Mouse (Mus musculus) limb, embryonic 14.5 days (tissue): ENCODE data around the gene Panx3. TPM values are rescaled to one million over a fixed set of nuclear protein-coding genes. Genes with fewer than 3 reads are reported as not detected.

Experiments used
- ATAC-seq: fragments of 200-750 bp; cut with Nextera tagmentation; 2 replicates; pipeline ENCODE4 v1.8.0; 2017; ENCODE audit warnings: low read depth, moderate number of reproducible peaks, moderate TSS enrichment; ENCODE audit not compliant: low FRiP score
- DNase-seq: peaks from one replicate; pipeline ENCODE4 v3.0.0-alpha.2; 2015; ENCODE audit warnings: low spot score
- H3K27ac ChIP-seq: fragments of 300-500 bp; sonication (generic); replicated peaks from 2 replicates; pipeline ENCODE4 v1.5.1; 2014; ENCODE audit warnings: low read depth, mild to moderate bottlenecking, low read length, moderate library complexity, mixed read lengths
- H3K27me3 ChIP-seq: fragments of 300-500 bp; sonication (generic); 2 replicates; pipeline ENCODE4 v1.6.1; 2014; ENCODE audit warnings: low read length, mixed read lengths; ENCODE audit not compliant: control insufficient read depth, insufficient read depth
- H3K36me3 ChIP-seq: fragments of 300-500 bp; sonication (generic); 2 replicates; pipeline ENCODE4 v1.6.1; 2014; ENCODE audit warnings: mild to moderate bottlenecking, low read length, moderate library complexity, mixed read lengths; ENCODE audit not compliant: control insufficient read depth, insufficient read depth
- H3K4me1 ChIP-seq: fragments of 300-500 bp; sonication (generic); 2 replicates; pipeline ENCODE4 v1.6.1; 2014; ENCODE audit warnings: antibody characterized with exemption, low read length, mixed read lengths; ENCODE audit not compliant: control insufficient read depth, insufficient read depth
- H3K4me2 ChIP-seq: fragments of 300-500 bp; sonication (generic); replicated peaks from 2 replicates; pipeline ENCODE4 v1.6.1; 2014; ENCODE audit warnings: low read depth, mild to moderate bottlenecking, low read length, moderate library complexity; ENCODE audit not compliant: severe bottlenecking
- H3K4me3 ChIP-seq: fragments of 300-500 bp; sonication (generic); replicated peaks from 2 replicates; pipeline ENCODE4 v1.5.1; 2014; ENCODE audit warnings: low read length
- H3K9ac ChIP-seq: fragments of 300-500 bp; sonication (generic); 2 replicates; pipeline ENCODE4 v1.6.1; 2014; ENCODE audit warnings: mild to moderate bottlenecking, low read depth, low read length, moderate library complexity; ENCODE audit not compliant: severe bottlenecking
- H3K9me3 ChIP-seq: fragments of 300-500 bp; sonication (generic); 2 replicates; pipeline ENCODE4 v1.6.1; 2016; ENCODE audit warnings: low read length; ENCODE audit not compliant: control insufficient read depth
- POLR2A ChIP-seq: fragments of 200-500 bp; IDR thresholded peaks from 2 replicates; pipeline ENCODE4 v1.8.0; 2012; ENCODE audit warnings: inconsistent platforms, mild to moderate bottlenecking, moderate library complexity, borderline replicate concordance; ENCODE audit not compliant: insufficient read depth, insufficient read length; ENCODE audit errors: extremely low read depth
- WGBS: fragments of 180-500 bp; shearing (Covaris S2); extraction: QIAGEN DNeasy Blood & Tissue Kit; methylation state at CpG from one replicate; pipeline ENCODE4 v1.1.7; 2014; 5-methylcytosine and 5-hydroxymethylcytosine counted together
- polyA plus RNA-seq, 2 experiments: library from polyadenylated mRNA; depleted of rRNA in 1 of 2; stranded (reverse) in 1 of 2; unstranded in 1 of 2; fragments of >200 nt; fragmentation: Nextera tagmentation in 1 of 2; extraction: Ambion mirVana in 1 of 2; gene quantifications; 2 replicates each; pipeline versions ENCODE4 v1.2.1 to v1.2.3; 2012 to 2014

The Panx3 gene
- polyA plus RNA-seq, 2 experiments, result 15.9 to 37.4 TPM

DNA sequence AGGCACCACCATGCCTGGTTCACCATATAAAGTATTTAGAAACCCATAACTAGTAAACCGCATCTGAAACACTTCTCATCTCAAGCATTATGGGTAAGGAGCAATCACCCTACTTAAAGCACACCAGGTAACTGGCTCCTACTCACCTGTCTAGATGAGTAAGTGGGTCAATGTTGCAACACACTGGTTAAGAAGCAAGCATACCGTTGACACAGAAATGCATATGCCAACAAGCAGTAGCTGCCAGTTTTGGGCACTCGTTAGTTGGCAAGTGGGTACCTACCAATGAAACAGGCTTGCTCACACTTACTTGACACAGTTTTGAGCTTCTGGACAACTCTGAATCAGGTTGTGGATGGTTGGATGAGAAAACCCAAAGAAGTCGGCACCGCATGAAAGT lies 18.4 kb downstream of the Panx3 start:
- WGBS, result 93% methylated on average over 5 of the region's 5 CpGs
- no peak overlapping the region for H3K9ac ChIP-seq
- no peak for ATAC-seq
- no peaks in the 10 kb centered on the region for H3K27me3 ChIP-seq
- no peak overlapping the region for H3K4me3 ChIP-seq
- peaks cover 70% of the 10 kb centered on the region for H3K36me3 ChIP-seq
- no peak for DNase-seq
- no peak for TF ChIP-seq POLR2A
- peaks cover 3% of the 10 kb centered on the region; the same call in 1 of the 2 replicates for H3K4me1 ChIP-seq
- H3K4me2 ChIP-seq, result no peak overlapping the region
- no peaks in the 10 kb centered on the region for H3K9me3 ChIP-seq
- H3K27ac ChIP-seq, result no peak overlapping the region

- ATAC-seq (no peak), DNase-seq (no peak)
- Histone ChIP-seq H3K4me3 (no peak overlapping the region), H3K27ac (no peak overlapping the region), H3K36me3 (peaks cover 39% of the 10 kb centered on the region), H3K9ac (no peak overlapping the region), H3K4me1 (no peaks in the 10 kb centered on the region), H3K27me3 (no peaks in the 10 kb centered on the region), H3K9me3 (no peaks in the 10 kb centered on the region), H3K4me2 (no peak overlapping the region)
- TF ChIP-seq POLR2A, result no peak
- WGBS, result 85% methylated on average over 3 of the region's 3 CpGs
Observed at GRCm38 (mm10) chr9:37646246-37646645, 22.8 kb downstream of the Panx3 start.

- ATAC-seq (no peak), DNase-seq (no peak)
- no peak for TF ChIP-seq POLR2A
- Histone ChIP-seq H3K4me3 (no peak overlapping the region), H3K4me1 (no peaks in the 10 kb centered on the region), H3K9ac (no peak overlapping the region), H3K27ac (no peak overlapping the region), H3K9me3 (no peaks in the 10 kb centered on the region), H3K36me3 (no peaks in the 10 kb centered on the region), H3K4me2 (no peak overlapping the region), H3K27me3 (no peaks in the 10 kb centered on the region)
- WGBS, result 85% methylated on average over 3 of the region's 3 CpGs
Observed at GRCm38 (mm10) chr9:37638721-37639120, 30.3 kb downstream of the Panx3 start.

DNA sequence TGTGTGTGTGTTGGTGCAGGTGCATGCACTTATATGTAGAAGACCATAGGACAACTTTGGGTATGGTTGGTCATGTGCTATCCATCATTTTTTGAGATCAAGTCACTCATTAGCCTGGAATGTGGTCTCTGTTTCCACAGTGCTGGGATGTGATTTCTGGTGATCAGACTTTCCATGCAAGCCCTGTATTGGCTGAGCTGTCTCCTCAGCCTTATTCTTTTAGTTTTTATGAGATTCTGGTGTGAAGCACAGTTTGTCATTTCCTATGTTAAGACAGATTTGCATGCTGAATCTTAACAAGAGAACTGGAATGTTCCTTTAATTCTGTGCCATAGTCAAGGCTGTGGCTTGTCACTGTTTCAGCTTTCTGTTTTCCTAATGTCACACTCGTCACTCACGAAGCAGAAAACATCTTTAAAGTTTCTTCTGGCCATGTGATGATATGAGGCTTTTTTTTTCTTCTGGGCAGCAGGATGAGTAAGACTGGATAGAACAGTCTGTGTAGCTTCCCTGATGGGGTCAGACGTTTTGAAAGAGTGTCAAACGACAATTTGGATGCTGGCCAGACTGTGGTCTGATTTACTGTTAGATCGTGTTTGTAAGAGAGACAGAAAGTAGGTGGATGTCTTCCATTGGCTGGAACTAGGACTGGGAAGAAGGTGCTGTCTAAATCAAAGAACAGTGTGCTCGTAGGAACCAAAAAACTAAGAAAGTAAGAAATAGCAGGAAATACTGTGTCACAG lies 32.1 kb downstream of the Panx3 start:
- Histone ChIP-seq H3K27me3 (no peaks in the 10 kb centered on the region), H3K9ac (no peak overlapping the region), H3K36me3 (no peaks in the 10 kb centered on the region), H3K4me1 (no peaks in the 10 kb centered on the region), H3K27ac (no peak overlapping the region), H3K9me3 (no peaks in the 10 kb centered on the region), H3K4me2 (no peak overlapping the region), H3K4me3 (no peak overlapping the region)
- 54% methylated on average over 6 of the region's 6 CpGs for WGBS
- ATAC-seq (no peak), DNase-seq (no peak)
- no peak for TF ChIP-seq POLR2A

DNA sequence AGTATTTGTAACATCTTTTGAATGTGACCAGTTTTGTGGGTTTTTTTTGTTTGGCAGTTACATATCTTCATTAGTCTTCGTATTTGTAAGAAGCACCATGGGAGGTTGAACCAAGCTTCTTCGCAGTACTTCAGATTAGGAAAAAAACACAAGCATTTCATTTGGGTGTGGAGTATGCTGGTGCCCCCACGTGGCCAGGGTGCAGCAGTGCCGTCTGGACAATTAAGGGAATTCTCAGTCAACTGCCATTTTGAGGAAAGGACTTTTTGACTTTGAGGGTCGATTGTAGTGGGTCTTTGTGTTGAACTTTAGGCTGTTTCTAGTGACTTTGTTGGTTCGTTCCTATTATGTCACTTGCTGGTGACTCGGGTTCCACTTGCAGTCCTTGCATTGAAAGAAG lies 32.7 kb downstream of the Panx3 start:
- DNase-seq (peak; percentile 13), ATAC-seq (no peak)
- TF ChIP-seq POLR2A, result no peak
- Histone ChIP-seq H3K4me3 (no peak overlapping the region), H3K9ac (no peak overlapping the region), H3K9me3 (no peaks in the 10 kb centered on the region), H3K4me2 (no peak overlapping the region), H3K27ac (no peak overlapping the region), H3K4me1 (no peaks in the 10 kb centered on the region), H3K36me3 (no peaks in the 10 kb centered on the region), H3K27me3 (no peaks in the 10 kb centered on the region)
- WGBS, result 24% methylated on average over 7 of the region's 7 CpGs

- no peak for ATAC-seq
- 89% methylated on average over 3 of the region's 3 CpGs for WGBS
Observed at GRCm38 (mm10) chr9:37634269-37634668, 34.8 kb downstream of the Panx3 start.

More at GRCm38 (mm10) chr9:37634269-37634668, 34.8 kb downstream of the Panx3 start:
- Histone ChIP-seq H3K4me2 (no peak overlapping the region), H3K36me3 (no peaks in the 10 kb centered on the region), H3K27me3 (no peaks in the 10 kb centered on the region), H3K9ac (no peak overlapping the region), H3K4me1 (no peaks in the 10 kb centered on the region), H3K9me3 (no peaks in the 10 kb centered on the region), H3K27ac (no peak overlapping the region), H3K4me3 (no peak overlapping the region)
- no peak for DNase-seq
- TF ChIP-seq POLR2A, result no peak
